Mouse (Mus musculus) Patski (cell line): ENCODE measurements at regions not wholly inside any gene's neighbourhood (a gene's known extent, or its start where the extent isn't known, plus 50 kb on each side); places are given as distances from the start of the nearest gene placed in this dataset.

Source experiments
- ATAC-seq: fragments of 100-300 bp; one replicate; pipeline ENCODE4 v1.8.0; 2021
- CTCF ChIA-PET: fragments of 350-600 bp; sonication (Branson Sonifier 250); formaldehyde crosslinking; loops from one replicate; lab custom pipeline; 2022; ENCODE audit warnings: inconsistent platforms; lab: Charles Lee
- POLR2A ChIA-PET: fragments of 350-600 bp; sonication (Branson Sonifier 250); formaldehyde crosslinking; loops from one replicate; lab custom pipeline; 2022; ENCODE audit warnings: antibody characterized with exemption, inconsistent platforms; lab: Charles Lee
- DNase-seq: peaks from one replicate; pipeline ENCODE4 v3.0.0-alpha.2; 2011; ENCODE audit warnings: low read depth, low spot score
- H3K27me3 ChIP-seq: fragments of 371-371 bp; one replicate; pipeline ENCODE4 v1.5.1; 2021
- CTCF ChIP-seq: fragments of 100-300 bp; IDR thresholded peaks from one replicate; pipeline ENCODE4 v1.5.1; 2021
- in situ Hi-C: fragments of 300-500 bp; cut with MboI; formaldehyde crosslinking; loops from 3 replicates; pipeline ENCODE4 v1.11.1; 2018; ENCODE audit warnings: low pct_unique_long_range_greater_than_20kb, mixed read lengths

DNA sequence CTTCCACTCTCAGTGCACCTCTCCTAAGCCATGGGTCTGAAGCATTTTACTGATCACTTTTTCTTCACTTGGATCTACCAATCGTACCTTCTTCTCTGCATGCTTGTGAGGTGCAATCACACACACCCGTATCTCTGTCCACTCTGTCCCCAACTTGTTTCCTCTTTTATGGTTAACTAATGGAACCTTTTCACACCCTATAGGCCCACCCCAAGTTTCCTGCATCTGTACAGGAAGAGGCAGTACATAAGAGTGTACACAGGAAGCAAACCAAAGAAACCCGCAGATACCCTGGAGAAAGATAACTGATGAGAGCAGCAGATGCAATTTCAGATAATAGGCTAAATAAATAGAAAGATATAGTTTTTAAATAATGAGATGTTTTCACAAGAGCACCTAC is 102.5 kb upstream of the Ifne start:
- CTCF ChIA-PET, result no interaction called here
- no peak for TF ChIP-seq CTCF
- POLR2A ChIA-PET, result no interaction called here
- ATAC-seq, result no peak
- no peaks in the 10 kb centered on the region for H3K27me3 ChIP-seq
- in situ Hi-C loops, result no loop called here
- no peak for DNase-seq

DNA sequence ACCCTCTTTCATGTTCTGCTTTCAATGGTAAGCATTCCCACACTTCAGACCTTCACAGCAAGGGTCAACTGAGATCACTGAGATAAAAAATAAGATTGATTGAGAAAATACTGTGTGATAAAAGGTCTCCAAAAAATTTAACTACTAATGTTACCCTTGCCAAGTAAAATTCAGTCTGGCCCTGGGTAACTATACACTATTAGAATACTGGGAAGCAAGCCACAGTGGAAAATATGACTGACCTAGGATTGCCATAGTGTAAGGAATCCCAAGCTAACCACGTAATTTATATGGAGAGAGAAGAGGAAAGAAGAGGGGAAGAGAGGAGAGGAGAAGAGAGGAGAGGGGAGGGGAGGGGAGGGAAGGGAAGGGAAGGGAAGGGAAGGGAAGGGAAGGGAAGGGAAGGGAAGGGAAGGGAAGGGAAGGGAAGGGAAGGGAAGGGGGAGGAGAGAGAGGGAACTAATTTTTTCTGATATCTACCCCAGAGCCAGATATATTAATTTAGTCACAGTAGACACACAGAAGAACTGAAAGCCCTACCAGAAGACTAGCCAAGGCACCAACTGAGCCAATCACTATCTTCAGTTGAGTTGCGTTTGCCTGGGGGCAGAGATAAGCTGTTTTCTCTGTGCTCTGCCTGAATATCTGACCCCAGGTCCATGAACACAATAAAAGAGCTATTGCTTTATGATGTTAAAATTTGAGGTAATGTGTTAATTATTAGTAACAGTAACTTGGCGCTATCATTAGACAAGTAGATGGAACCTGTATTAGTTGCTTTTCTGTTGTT is 97.3 kb upstream of the Ifne start:
- no peaks in the 10 kb centered on the region for H3K27me3 ChIP-seq
- CTCF ChIA-PET, result no interaction called here
- no peak for ATAC-seq
- POLR2A ChIA-PET, result no interaction called here
- no peak for TF ChIP-seq CTCF
- in situ Hi-C loops, result no loop called here
- DNase-seq, result no peak

- in situ Hi-C loops, result no loop called here
- no peak for DNase-seq
- CTCF ChIA-PET, result no interaction called here
- no peak for ATAC-seq
- TF ChIP-seq CTCF, result no peak
- POLR2A ChIA-PET, result no interaction called here
- no peaks in the 10 kb centered on the region for H3K27me3 ChIP-seq
Measured at GRCm38 (mm10) chr4:88974535-88974934, 94.5 kb upstream of the Ifne start.

DNA sequence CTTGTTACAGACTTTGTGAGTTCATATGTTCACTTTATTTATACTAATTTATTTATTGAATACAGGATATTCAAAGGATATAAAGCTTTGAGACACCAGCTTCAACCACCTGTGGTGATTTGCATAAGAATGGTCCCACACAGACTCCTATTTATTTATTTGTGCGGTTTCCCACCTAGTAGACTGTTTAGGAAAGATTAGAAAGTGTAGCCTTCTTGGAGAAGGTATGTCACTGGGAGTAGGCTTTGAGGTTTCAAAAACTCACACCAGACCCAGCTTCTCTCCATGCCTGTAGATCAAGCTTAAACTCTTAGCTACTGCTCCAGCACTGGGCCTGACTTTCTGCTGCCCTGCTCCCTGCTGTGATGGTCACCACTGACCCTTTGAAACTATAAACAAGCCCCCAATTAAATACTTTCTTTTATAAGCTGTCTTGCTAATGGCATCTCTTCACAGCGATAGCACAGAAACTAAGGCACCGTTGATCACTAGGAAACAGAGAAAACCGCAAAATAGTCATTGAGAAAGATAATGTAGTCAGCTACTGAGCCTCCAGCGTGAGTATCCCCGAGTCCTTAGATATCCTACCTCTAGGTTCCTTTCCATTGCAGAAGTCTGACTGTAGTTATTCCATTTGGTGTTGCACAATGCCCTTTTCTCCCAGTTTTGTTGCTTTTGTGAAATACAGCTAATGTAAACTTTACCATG is 89.3 kb upstream of the Ifne start:
- ChIA-PET POLR2A (no interaction called here), CTCF (interaction anchor here (1.0 kb wide), 1 partner anchor 39 kb away, joined by 3 read pairs; no protein-coding TSS in a partner anchor)
- H3K27me3 ChIP-seq, result no peaks in the 10 kb centered on the region
- DNase-seq, result no peak
- no peak for TF ChIP-seq CTCF
- ATAC-seq, result no peak
- in situ Hi-C loops, result no loop called here

- ChIA-PET POLR2A (interaction anchor here (1.3 kb wide), 1 partner anchor 79 kb away, joined by 3 read pairs; no protein-coding TSS in a partner anchor), CTCF (interaction anchor here (1.1 to 1.3 kb wide), 2 partner anchors 27 to 63 kb away, joined by 3 read pairs; no protein-coding TSS in a partner anchor)
- TF ChIP-seq CTCF, result no peak
- in situ Hi-C loops, result no loop called here
- no peaks in the 10 kb centered on the region for H3K27me3 ChIP-seq
- DNase-seq, result no peak
- peak; percentile 62 for ATAC-seq
Measured at GRCm38 (mm10) chr4:88959621-88960020, 79.6 kb upstream of the Ifne start.

GRCm38 (mm10) chr4:88956605-88957004 is 76.6 kb upstream of the Ifne start:
- ATAC-seq (no peak), DNase-seq (no peak)
- ChIA-PET POLR2A (no interaction called here), CTCF (interaction anchor here (1.1 to 1.8 kb wide), 3 partner anchors 11 to 172 kb away, joined by 4 to 6 read pairs (median 5); no protein-coding TSS in a partner anchor)
- H3K27me3 ChIP-seq, result no peaks in the 10 kb centered on the region
- TF ChIP-seq CTCF, result no peak
- in situ Hi-C loops, result no loop called here

DNA sequence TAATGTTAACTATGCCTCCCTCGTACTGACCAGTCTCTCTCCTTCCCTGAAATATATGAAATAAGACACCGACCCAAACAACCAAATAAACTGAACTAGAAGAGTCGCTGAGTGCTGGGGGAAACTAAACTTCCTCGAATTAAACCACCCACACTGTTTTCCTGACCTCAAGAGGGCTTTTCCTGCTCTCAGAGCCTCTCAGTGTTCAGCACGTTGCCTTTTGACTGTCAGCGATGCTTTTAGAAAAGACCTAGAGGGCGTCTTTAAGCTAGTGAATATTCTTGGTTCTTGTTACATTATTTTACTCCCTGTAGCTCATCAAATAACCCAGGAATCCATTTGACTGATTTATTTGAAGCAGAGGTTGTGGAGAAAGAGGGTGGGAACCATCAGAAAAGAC is 76.2 kb upstream of the Ifne start:
- ChIA-PET CTCF (interaction anchor here (0.5 to 1.8 kb wide), 7 partner anchors 11 to 172 kb away, joined by 3 to 6 read pairs (median 4); no protein-coding TSS in a partner anchor), POLR2A (interaction anchor here (1.0 to 1.2 kb wide), 3 partner anchors 20 to 96 kb away, joined by 3 to 7 read pairs (median 4); no protein-coding TSS in a partner anchor)
- ATAC-seq, result no peak
- H3K27me3 ChIP-seq, result no peaks in the 10 kb centered on the region
- TF ChIP-seq CTCF, result no peak
- in situ Hi-C loops, result no loop called here
- no peak for DNase-seq

DNA sequence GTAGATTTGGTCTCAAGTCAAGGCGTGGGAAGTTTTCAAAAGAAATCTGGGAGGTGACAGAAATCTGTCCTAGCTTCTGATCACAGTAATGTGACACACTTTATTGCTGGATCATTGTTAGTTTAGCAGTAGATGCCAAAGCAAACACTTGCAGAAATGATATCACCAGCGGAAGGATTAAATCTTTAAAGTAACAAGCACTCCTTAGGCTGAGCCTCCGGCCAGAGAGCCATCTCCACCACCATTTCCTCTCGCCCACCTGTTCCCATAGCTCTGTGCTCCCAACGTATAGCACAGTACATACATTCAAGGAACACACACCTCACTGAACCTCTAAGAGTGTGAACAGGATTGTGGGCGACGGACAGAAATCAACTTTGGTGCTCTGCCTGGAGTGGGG is 75.6 kb upstream of the Ifne start:
- H3K27me3 ChIP-seq, result no peaks in the 10 kb centered on the region
- no peak for TF ChIP-seq CTCF
- ATAC-seq, result no peak
- CTCF ChIA-PET, result interaction anchor here (0.5 to 1.8 kb wide), 6 partner anchors 15 to 173 kb away, joined by 3 to 6 read pairs (median 4); no protein-coding TSS in a partner anchor
- POLR2A ChIA-PET, result interaction anchor here (0.9 to 1.2 kb wide), 5 partner anchors 15 to 96 kb away, joined by 3 to 7 read pairs (median 4); no protein-coding TSS in a partner anchor
- DNase-seq, result no peak
- in situ Hi-C loops, result no loop called here

DNA sequence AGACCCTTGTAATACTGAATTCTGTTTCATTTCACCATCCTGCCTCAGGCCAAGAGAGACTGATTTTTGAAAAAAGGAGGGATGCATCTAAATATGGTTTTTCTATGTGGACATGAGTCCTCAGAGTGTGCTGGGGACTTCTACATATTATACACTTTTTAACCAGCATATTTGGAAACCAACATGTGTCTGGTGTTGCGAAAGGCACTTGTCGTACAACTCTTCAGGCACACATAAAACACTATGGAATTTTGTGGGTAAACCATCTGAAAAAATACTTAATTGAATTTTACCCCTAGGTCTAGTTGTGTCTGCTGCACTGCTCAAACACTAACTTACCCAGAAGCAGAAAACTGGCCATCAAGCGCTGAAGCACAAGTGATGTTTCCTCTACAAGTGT is 74.0 kb upstream of the Ifne start:
- POLR2A ChIA-PET, result no interaction called here
- H3K27me3 ChIP-seq, result no peaks in the 10 kb centered on the region
- no peak for ATAC-seq
- no peak for DNase-seq
- CTCF ChIA-PET, result no interaction called here
- in situ Hi-C loops, result no loop called here
- no peak for TF ChIP-seq CTCF

DNA sequence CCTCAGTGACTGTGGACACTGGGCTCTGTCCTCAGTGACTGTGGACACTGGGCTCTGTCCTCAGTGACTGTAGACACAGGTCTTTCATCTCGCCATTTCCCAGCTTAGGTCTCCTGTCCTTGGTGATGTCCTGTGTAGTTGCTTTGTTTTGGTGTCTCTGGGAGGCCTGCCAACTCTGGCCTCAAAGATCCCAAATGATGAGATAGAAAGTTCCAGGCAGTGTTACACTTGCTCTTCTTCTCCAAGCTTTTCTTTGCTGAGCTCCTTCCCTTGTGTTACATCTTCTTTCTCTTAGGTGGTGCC is 71.0 kb upstream of the Ifne start:
- ChIA-PET CTCF (interaction anchor here (0.6 to 5.7 kb wide), 9 partner anchors 11 to 176 kb away, joined by 3 to 50 read pairs (median 4); no protein-coding TSS in a partner anchor), POLR2A (interaction anchor here (0.9 to 6.4 kb wide), 6 partner anchors 15 to 107 kb away, joined by 3 to 61 read pairs (median 4); no protein-coding TSS in a partner anchor)
- in situ Hi-C loops, result no loop called here
- H3K27me3 ChIP-seq, result no peaks in the 10 kb centered on the region
- no peak for TF ChIP-seq CTCF
- ATAC-seq (peak; percentile 46), DNase-seq (no peak)
